Mouse (Mus musculus): ENCODE measurements around the gene Tmem218. TPM values are rescaled to one million over a fixed set of nuclear protein-coding genes. Genes with fewer than 3 reads are reported as not detected.
A peak's percentile ranks its signal among the peaks of the same experiment; 100 is the strongest.

Gene Tmem218
- total RNA-seq, 1 experiment from 2014 or later, result 0.86 TPM

DNA sequence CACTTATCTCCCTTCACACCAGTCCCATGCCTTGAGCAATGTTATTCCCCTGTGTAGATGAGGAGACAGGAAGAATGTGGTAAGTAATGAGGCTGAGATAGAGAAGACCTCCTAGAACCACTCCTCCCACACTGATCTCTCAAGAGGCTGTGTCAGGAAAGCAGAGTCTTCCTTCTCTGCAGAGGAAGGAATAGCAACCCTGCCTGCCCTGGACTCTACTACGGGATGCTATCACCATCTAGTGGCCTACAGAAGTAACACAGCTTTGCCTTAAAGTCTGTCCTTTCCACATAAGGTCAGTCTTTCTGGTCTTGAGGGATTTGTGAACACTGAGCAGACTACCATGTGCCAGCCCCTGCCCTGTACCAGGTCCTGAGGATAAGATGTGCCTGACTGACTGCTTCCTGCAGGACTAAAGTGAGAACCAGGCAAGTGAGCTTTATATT, 21.9 kb downstream of the Tmem218 start:
- ATAC-seq (replicated peaks; ENCODE audit: insufficient number of reproducible peaks, low FRiP score, low TSS enrichment, poor library complexity, severe bottlenecking), result 0 out of 2 replicates have a peak, but pooled peaks have one; percentile 50

DNA sequence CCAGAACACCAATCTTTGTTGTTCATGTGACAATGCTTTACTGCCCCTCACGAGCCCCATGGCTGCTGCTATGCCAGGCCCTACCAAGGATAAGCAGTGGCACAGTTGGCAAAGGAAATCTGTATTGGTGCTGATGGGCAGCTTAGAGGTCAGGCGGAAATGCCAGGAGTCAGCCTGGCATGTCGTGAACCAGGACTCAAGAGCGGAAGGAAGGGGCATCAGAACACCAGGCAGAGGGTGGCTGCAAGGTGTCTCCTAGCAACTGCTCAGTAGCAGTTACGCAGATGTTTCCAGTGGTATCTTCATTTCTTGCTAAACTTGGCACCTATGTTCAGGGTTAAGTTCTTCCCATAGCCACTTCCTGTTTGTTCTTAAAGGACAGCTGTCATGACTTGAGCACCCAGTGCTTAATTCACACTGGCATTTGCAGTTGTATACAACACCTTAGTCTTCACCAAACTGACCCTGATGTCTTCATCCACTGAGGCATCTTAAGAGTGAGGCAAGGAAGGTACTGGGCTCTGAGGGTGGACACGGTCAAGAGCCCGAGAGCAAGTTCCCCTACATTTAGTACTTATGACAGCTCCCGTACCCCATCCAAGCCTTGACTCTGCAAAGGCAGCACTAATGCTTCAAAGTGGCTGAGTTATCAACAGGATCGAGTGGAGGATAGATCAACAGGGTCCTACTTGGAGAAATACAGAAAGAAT, 22.6 kb downstream of the Tmem218 start:
- peak; percentile 64 for ATAC-seq (replicated peaks; ENCODE audit: insufficient number of reproducible peaks, low FRiP score, low TSS enrichment, poor library complexity, severe bottlenecking)

DNA sequence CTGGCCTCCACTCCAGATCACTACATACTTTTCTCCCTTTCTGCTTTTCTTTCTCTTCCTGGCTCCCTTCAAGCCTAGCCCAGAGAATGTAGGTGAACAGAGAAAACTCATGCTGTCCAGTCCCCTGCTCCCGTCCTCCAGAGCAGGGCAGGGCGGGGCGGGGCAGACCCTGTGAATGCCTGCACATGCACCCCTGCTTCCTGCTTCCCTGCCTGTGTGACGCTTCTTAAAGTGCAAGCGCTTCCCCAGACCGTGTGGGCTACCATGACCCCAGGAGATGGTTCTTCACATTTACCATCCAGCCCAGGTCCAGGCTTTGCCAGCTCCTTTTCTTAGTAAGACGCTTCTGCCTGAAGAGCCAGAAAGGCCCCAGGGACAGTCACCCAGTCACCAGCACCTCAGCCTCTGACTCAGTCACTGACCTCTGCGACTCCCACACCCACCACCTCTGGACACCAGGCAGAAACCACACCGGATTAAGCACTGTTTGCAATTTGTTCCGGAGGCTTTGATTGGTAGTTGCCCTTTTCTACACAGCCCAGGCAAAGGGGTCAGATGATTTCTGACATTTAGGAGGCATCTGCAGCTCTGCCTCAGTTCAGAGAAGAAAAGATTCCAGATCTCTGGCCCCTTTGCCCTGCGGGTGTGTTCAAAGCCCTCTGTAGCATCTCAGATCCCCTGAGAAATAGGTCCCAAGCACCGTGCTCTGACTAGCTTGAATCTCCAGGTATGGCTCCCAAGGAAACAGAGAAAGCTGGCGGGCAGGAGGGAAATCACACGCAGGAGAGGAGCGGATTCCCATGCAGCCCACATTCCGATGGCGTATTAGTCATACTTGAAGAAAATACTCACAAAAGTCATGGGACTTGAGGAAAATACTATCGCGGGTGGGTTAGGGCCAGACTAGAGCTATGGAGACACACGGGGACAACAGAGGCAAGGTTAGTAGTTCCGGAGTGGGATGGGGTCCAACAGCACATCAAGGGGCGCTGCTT, 24.5 kb downstream of the Tmem218 start:
- ATAC-seq (replicated peaks; ENCODE audit: insufficient number of reproducible peaks, low FRiP score, low TSS enrichment, poor library complexity, severe bottlenecking), result no peak

DNA sequence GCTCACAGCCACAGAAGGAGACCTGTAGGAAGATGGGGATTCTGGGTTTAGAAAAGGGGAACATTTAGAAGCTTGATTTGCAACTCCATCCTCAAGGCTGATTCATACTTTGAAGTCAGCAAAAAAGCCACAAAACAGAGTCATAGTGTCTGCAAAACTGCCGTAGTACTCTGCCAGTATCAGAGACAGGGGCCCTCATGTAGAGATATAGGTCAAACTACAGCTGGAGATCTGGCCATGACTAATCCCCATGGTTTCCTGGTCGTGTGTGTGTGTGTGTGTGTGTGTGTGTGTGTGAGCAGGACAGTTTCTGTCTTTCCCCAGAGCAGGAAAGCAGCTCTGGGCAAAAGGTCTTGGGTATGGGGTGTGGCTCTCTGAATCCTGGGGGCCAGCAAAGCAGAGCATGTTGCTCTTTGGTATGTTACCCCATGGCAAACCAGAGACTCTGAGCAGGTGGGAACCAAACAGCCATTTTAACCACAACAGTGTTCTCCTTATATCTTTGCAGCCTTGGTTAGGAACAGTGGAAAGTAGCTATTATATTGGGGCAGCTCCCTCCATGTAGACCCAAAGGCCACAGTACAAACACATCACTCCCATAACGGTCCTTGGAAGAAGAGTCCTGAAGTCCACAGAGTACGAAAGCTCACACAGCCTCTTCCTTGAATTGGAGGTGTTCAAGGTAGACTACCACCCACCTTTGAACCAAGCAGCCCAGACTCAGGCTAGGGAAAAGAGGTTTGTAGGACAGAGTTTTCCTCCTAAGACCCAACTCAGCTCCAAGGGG, 28.1 kb downstream of the Tmem218 start:
- no peak for ATAC-seq (replicated peaks; ENCODE audit: insufficient number of reproducible peaks, low FRiP score, low TSS enrichment, poor library complexity, severe bottlenecking)

DNA sequence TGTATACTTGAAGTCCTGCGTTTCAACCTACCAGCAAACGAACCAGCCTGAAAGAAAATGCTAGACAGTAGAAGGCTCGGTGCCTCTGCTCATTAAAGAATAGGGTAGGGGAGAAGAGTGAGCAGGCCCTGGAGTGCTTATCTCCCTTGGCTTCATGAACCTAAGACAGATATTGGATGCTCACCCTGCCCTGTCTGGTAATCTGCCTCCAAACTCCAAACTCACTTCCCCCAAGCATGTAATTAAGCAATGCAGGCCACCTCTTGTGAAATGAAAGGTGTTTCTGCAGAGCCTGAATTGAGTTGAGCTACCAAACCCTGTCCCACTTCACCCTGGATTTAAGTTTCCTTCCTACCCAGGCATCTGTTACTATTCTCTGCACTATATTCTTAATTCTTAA, 34.7 kb downstream of the Tmem218 start:
- ATAC-seq (replicated peaks; ENCODE audit: insufficient number of reproducible peaks, low FRiP score, low TSS enrichment, poor library complexity, severe bottlenecking), result no peak

DNA sequence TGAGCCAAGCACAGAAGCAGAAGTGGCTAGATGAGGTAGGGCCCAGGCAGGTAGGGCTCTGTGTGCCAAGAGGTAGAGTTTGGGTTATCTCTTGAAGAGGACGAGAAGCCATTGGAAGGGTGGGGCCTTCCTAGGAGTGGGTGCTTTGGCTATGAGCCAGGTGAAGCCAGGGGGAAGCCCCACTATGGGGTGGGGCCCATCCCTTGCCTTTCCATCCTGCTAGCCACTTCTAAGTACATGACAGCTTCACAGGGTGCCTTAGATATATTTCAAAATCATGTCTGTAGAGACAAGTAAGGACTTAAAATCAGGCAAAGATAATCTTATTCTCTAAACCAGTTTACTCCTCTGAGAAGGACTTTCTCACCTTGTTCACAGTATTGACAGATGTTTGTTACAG, 36.6 kb downstream of the Tmem218 start:
- no peak for ATAC-seq (replicated peaks; ENCODE audit: insufficient number of reproducible peaks, low FRiP score, low TSS enrichment, poor library complexity, severe bottlenecking)

DNA sequence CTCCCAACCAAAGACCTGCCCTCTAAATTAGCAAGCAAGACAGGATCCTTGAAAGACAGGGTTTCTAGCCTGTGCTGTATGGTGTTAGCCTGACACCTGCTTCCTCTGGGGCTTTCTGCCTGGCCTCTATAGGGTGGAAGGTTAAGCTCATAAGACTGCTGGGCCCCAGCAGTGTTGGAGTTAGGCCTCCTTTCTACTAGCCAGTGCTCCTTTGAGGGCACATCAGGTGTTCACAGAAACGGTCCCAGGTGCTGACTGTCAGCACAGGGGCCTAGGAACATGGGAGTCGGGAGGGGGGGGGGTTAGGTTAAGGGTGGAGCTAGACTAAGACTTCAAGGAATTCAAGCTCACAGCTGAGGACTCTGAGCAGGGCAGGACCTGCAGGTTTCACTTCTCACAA, 37.4 kb downstream of the Tmem218 start:
- no peak for ATAC-seq (replicated peaks; ENCODE audit: insufficient number of reproducible peaks, low FRiP score, low TSS enrichment, poor library complexity, severe bottlenecking)

DNA sequence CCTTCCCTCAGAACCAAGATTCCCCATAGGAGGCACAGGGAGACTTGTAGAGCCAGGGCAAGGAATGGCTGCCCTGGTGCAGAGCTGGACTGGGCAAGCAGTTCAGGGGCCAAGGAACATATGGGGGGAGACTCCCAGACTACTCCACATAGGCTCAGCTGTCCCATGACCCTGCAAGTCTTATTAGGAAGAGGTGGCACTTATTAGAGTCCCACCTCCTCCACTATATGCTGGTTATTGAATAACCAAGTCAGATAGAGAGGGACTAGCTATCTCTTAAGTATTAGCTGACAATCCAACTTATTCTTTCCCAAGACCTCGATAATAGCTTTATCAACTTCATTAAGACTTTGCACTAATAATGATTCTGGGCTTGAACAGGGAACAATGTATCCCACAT, 37.8 kb downstream of the Tmem218 start:
- no peak for ATAC-seq (replicated peaks; ENCODE audit: insufficient number of reproducible peaks, low FRiP score, low TSS enrichment, poor library complexity, severe bottlenecking)

DNA sequence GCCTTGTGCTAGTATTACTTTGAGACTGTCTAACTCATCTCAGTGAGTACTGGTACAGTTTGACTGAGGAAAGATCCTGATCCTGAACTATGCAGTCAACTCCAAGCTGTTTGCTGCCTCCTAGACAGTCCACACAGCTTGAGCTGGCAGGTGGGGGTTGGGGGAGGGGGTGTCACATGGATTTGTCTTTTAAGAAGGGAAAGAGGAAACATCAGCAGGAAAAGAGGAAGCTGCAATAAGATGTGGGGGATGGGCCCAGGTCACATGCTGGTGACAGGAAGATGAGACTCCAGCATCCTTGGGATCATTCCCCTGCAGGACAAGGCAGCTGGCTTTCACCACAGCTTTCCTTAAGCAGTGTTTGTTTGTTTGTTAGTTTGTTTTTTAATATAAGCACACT, 39.4 kb downstream of the Tmem218 start:
- peak; percentile 36 for ATAC-seq (replicated peaks; ENCODE audit: insufficient number of reproducible peaks, low FRiP score, low TSS enrichment, poor library complexity, severe bottlenecking)

DNA sequence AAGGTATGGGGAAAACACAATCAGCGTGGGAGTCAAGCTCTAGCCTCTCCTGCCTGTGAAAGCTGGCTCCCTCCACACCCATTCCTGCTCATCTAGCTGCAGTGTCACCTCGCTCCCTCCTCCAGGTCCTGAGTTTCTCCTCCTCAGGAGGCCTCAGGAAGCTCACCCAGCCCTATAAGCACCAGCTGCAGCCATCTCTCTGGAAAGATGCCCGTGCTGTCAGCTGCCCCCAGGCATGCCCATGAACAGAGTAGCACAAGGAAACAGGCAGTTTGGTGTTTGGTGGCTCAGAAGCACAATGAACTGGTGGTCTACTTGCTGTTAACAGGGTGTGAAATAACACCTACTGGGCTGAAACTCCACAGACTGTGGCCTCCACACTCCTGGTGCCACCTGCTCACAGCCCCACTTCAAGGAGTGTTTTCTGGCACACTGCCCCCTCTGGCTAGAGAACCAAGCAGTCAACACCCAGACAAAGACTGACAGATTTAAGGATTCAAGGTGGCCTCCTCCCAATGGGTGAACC, 40.4 kb downstream of the Tmem218 start:
- 0 out of 2 replicates have a peak, but pooled peaks have one; percentile 22 for ATAC-seq (replicated peaks; ENCODE audit: insufficient number of reproducible peaks, low FRiP score, low TSS enrichment, poor library complexity, severe bottlenecking)

DNA sequence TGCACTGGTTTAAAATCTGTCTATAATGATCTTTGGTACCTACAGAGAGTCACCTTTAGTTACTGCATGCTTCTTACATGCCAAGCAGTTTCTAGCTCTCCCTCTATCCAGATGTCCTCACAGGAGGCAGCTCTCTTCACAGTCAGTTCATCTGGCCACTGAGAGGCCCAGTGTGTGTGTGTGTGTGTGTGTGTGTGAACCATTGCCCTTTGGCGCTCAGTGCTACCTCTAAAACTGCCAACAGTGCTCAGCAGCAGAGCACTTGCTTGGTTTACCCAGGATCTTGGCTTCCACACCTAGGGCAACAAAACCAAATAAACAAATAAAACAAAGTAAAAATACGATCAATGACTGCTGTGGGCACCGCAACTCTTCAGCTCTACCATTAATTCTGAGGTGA, 42.0 kb downstream of the Tmem218 start:
- no peak for ATAC-seq (replicated peaks; ENCODE audit: insufficient number of reproducible peaks, low FRiP score, low TSS enrichment, poor library complexity, severe bottlenecking)

DNA sequence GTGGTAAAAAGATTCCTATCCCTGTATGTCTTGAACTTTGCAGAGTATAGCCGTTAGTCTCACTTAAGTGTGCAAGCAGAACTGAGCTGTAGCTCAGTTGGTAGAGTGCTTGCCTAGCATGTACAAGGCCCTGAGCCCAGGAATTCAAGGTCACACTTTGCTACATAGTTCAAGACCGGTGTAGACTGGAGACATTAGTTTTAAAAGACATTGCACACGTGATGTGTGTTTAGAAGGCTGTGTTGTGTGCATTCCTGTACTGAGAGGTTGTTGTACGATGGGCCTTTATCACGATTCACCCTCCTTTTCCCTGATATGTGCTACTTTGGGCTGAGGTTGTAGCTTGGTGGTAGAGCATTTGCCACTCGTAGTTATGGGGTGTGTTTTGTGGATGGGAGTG, 42.6 kb downstream of the Tmem218 start:
- no peak for ATAC-seq (replicated peaks; ENCODE audit: insufficient number of reproducible peaks, low FRiP score, low TSS enrichment, poor library complexity, severe bottlenecking)

DNA sequence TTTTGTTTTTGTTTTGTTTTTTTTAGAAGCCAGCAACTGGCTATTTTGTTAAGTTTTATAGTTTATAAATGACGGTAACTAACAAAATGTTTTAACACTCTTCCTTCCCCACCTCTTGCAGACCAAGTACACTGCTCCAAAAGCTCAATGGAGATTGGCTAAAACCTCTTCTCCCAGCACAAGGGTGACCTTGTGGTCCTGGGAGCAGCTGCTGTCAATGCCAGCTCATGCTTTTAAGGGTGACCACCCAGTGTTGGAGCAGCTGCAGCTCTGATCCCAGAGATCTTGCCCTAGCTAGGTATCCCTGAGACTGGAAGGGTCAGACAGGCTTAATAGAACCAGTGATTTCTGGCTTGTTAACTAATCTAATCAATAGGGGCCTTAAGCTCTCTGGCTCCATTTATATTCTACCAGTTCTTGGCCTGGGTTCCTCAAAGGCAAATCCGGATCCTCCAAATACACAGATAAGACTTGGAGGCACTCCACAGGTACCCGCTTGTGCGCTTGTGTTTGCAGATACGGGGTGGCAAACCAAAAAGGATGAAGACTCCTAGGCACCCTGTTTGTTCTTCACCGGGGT, 46.6 kb downstream of the Tmem218 start:
- ATAC-seq (replicated peaks; ENCODE audit: insufficient number of reproducible peaks, low FRiP score, low TSS enrichment, poor library complexity, severe bottlenecking), result no peak

DNA sequence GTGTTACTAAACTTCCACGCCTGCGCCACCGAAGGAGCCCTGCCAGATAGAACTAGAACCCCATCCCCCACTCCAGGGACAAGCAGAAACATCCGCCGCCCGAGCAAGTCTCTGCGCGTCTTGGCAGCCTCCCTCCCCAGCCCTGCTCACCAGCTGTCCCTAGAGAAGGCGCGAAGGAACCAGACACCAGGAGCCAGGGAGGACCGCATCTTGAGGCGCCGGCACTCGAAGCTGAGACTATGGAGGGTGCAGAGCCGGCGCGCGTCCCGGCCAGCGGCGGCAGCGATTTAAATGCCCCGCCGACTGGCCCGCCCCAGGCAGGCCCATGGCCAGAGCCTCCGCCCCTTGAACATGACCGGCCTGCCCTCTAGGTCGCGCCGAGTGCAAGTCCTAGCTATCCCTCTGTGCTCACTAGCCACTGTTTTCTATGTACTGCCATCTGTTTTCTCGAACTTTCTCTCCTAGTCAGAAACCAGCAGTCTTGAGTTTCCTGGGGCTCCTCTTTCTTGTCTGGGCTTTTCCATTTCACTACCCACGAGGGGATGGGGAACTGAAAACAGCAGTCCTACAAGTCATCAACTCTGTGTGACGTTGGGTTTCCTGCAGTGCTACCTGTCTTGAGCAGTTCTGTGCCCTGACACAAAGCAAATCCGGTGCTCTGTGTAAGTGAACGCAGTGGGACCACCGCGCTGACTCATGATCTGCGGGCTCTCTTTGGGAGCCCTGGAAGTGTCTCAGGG, 47.3 kb downstream of the Tmem218 start, which contains the start of gene Slc37a2:
TSS of gene Slc37a2 (minus strand) at position 590 of the 740 bp plus-strand sequence.
- peak; percentile 63 for ATAC-seq (replicated peaks; ENCODE audit: insufficient number of reproducible peaks, low FRiP score, low TSS enrichment, poor library complexity, severe bottlenecking)

DNA sequence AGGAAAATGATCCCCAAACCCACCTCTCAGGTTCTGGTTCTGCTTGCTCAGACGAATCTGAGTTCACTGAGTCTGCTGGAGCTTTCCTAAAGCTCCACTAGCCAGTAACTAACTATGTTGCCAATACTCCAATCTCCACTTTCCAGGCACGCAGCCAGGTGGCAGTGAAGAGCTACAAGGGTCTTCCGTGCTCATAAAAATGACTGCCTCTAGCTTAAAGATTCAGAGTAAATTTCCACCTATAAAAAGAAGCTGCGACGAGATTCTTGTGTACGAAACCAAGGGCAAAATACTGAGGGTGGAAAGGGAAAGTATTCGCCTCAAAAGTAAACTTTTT, 47.8 kb downstream of the Tmem218 start:
- ATAC-seq (replicated peaks; ENCODE audit: insufficient number of reproducible peaks, low FRiP score, low TSS enrichment, poor library complexity, severe bottlenecking), result 0 out of 2 replicates have a peak, but pooled peaks have one; percentile 34

DNA sequence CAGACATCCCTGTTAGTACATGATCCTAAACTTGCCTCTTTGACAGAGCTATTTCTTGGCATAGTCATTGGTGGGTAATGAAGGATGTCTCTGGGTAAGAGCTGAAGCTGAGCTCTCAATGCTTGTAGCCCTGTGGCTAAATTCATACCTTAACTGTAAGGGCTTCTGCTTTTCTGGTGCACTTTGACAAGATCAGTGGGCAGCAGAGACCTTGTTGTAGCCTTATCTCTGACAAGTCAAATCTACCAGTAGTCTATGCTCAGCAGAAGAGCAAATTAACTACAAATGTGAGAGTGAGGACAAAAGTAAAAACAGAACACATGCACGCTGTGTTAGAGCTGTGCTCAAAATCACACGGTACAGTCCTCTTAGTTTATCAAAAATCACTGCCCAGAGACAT, 58.6 kb downstream of the Tmem218 start:
- ATAC-seq (replicated peaks; ENCODE audit: insufficient number of reproducible peaks, low FRiP score, low TSS enrichment, poor library complexity, severe bottlenecking), result no peak

Measured in monocyte, adult 5-6 weeks (primary cell).